Mouse (Mus musculus): ENCODE results near the gene Lrig3. TPM values are rescaled to one million over a fixed set of nuclear protein-coding genes. Genes with fewer than 3 reads are reported as not detected.

Lrig3 gene
- total RNA-seq (2014; fragmentation: Nextera tagmentation) (0.52 and 0.59 TPM in 2 replicates), total RNA-seq (2017) (1.3 TPM in 1 of 2 replicates, not detected in the other)

DNA sequence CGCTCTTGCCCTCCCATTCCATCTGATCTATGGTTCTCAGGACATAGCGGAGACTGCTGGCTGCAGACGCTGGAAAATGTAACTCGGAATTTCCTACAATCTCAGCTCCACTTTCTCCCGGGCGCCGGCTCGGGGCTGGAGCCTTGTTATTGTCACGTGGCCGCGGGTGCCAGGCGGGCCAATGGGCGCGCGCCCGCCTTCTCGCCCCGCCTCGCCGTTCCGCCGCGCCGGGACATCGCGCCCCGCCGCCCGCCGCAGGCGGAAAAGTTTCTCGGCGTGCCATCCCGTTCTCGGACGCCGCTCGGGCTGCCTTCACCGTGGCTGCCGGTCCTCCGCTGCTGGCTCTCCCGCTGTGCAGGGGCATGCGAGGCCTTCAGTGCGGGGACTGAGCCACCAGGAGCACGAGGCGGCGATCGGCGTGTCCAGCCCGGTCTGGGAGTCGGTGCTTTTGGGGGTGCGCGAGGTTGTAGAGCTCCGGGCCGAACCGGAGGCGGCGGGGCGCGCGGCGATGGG lies at the start of gene Lrig3:
Gene Lrig3 (plus strand): TSS at position 201 of the 513 bp plus-strand sequence.
- ATAC-seq (replicated peaks; ENCODE audit: low FRiP score, low TSS enrichment, poor library complexity, severe bottlenecking) = peak; percentile 80

DNA sequence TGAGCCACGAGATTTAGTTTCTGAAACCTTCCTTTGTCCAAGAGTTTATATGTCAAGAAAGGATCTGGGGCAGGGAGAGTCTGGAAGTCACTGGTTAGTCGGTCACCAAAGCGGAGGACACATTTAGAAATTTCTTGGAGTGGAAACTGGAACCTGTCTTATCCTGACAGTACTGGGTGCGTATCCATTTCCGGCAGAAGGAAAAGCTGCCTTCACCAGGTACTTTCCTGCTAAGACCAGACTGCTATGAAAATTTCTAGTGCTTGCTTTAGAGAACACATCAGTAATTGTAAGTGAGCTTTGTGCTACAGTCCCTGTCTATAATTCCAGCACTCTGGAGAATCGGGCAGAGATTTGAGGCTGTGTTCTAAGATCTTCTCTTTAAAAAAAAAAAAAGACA lies 49.2 kb upstream of the Lrig3 start:
- no peak for ATAC-seq (replicated peaks; ENCODE audit: low FRiP score, low TSS enrichment, poor library complexity, severe bottlenecking)

DNA sequence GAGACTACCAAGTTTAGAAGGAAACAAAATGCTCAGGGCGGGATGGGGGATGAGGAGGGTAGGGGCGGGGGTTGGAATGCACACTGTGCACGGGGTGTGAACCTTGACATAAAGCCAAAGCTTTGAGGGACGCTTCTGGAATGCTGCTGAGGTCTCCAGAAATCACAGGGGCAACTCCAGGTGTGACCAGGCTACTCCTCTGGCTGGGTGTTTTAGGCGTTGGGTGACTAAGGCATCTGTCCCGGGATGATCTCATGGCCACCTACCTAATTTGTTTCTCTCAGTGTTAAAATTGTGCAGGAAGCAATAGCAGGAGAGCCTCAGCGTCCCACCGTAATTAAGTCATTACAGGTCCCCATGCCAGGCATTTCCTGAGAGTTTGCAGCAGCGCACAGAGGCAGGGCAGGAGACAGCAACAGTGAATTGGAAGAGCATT lies 48.5 kb upstream of the Lrig3 start:
- ATAC-seq (replicated peaks; ENCODE audit: low FRiP score, low TSS enrichment, poor library complexity, severe bottlenecking) = no peak

DNA sequence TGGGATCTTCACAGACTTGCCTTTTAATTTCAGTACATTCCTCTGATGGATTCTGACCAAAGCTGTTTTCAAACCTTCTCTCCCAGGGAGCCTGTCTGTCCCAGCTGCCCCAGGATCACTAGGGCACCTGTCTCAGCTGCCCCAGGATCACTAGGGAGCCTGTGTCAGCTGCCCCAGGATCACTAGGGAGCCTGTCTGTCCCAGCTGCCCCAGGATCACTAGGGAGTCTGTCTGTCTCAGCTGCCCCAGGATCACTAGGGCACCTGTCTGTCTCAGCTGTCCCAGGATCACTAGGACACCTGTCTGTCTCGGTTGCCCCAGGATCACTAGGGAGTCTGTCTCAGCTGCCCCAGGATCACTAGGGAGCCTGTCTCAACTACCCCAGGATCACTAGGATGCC lies 47.0 kb upstream of the Lrig3 start:
- no peak for ATAC-seq (replicated peaks; ENCODE audit: low FRiP score, low TSS enrichment, poor library complexity, severe bottlenecking)

DNA sequence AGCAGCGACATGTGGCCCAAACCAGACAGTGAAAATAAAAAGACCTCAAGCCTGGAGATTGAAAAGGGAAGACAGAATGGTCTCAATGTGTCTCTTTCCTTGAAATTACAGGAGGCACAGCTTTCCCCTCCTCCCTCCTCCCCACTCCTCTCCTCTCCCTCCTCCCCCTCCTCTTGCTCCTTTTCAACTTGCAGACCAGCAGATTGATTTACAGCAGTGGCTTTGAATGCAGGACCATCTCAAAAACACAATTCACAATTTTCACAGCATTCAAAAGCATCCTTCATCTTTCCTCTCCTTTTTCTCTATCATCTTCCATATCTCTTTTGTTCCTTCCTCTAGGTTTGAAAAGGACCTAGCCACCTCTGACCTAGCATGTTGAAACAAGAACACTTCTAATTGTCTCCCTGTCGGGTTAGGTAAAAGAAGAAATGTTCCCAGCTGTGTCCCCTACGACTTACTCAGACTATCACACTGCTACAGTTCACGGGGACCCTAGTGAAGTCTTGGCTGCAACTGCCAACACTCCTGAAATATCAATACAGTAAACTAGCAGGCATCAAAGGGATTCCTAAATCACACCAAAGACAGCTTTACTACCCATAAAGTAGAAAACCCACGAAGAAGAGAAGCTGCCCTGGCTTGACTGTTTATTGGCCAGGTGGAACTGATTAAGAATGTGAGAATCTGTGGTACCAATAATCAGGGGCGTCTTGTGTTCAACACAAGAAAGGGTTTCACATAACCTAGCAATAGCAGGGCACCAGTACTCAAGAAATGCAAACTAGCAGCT lies 44.1 kb upstream of the Lrig3 start:
- no peak for ATAC-seq (replicated peaks; ENCODE audit: low FRiP score, low TSS enrichment, poor library complexity, severe bottlenecking)

DNA sequence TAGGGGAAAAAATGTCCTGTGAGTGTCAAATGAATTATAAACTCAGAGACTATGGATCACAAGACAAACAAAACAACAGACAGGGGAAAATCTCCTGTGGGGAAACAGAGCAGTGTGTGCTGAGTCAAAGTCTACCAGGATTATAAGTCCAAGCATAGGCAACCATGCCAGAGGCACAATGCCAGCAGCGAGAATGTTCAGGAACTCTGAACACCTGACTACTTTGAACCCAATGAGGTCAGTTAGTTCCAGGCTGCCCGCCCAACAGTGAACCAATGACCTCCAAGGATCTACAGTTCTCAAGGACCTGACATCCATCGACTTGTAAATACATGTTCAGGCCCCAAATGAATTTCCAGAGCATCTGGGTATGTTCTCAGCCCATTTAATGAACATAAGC lies 36.0 kb upstream of the Lrig3 start:
- ATAC-seq (replicated peaks; ENCODE audit: low FRiP score, low TSS enrichment, poor library complexity, severe bottlenecking) = no peak

DNA sequence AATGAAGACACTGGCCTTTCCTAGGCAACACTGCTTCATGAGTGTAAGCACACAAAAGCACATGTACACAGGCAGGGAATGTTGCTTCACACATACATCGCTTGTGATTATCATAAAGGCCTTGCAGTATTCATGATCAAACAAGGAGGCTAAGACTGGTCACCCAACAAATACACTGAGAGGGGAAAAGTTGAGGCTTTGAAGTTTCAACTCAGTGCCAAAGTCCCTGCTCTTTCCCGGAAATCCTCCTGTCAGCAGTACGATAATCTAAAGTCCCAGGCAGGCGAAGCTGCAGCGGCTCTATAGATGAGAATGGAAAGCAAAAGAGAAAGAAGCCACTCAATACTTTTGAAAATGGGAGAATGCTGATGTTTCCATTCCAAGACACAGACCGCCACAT lies 32.6 kb upstream of the Lrig3 start:
- ATAC-seq (replicated peaks; ENCODE audit: low FRiP score, low TSS enrichment, poor library complexity, severe bottlenecking) = no peak

DNA sequence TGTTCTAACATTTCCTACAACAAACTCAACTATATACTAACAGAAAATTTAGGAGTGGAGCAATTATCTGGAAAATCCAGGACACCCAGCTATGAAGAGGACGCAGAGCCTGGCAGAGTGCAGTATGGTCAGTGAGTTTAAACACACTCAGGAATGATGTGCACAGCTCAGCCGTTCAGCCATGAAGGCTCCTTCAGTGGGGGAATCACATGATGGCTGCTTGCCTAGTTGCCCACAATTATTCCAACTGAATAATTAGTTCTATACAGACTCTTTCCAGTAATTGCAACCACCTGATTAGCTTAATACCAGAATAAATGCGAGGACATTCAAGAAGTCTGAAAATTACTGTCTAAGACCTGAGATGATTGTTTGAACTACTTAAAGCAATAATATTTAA lies 31.9 kb upstream of the Lrig3 start:
- no peak for ATAC-seq (replicated peaks; ENCODE audit: low FRiP score, low TSS enrichment, poor library complexity, severe bottlenecking)

DNA sequence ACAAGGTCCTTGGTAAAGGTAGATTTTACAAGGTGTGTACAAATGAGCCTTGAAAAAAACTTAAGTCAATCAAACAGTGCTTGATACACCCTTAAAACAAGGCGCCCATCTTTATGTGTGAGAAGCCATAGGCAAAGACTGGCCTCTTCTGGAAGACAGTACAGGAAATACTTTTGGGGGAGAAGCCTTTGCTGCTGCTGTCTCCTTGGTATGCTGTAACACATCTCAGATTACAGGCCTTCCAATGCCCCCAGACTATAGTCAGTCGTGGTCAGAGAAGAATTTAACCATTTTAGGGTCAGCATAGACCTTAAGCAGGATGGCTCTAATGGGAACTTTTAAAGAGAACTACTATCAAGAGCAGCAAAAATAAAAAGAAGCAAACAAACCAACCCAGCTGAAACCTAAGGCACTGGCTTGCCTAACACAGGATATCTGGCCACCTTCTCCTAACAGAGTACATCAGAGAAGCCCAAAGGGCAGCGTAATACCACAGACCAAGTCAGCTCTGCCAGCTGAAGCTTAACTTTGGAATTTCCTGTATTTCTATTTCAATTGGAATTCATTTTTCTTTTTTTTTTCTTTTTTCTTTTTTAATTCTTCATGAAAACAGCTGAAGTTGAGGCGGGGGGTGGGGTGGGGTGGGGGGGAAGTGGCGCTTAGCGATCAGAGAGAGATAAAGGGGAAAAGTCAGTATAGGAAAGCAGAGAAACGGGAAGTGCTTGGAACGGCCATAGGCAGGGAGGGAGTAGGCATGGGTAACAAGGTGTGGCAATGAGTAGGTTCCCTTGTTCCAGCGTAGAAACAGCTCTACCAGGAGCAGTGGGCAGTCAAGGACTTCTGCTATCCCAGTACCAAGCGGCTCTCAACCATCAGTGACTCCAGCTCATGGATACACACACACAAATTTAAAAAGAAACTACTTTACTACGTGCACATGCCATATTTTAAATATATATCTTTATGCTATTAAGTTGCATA lies 28.2 kb upstream of the Lrig3 start:
- no peak for ATAC-seq (replicated peaks; ENCODE audit: low FRiP score, low TSS enrichment, poor library complexity, severe bottlenecking)

DNA sequence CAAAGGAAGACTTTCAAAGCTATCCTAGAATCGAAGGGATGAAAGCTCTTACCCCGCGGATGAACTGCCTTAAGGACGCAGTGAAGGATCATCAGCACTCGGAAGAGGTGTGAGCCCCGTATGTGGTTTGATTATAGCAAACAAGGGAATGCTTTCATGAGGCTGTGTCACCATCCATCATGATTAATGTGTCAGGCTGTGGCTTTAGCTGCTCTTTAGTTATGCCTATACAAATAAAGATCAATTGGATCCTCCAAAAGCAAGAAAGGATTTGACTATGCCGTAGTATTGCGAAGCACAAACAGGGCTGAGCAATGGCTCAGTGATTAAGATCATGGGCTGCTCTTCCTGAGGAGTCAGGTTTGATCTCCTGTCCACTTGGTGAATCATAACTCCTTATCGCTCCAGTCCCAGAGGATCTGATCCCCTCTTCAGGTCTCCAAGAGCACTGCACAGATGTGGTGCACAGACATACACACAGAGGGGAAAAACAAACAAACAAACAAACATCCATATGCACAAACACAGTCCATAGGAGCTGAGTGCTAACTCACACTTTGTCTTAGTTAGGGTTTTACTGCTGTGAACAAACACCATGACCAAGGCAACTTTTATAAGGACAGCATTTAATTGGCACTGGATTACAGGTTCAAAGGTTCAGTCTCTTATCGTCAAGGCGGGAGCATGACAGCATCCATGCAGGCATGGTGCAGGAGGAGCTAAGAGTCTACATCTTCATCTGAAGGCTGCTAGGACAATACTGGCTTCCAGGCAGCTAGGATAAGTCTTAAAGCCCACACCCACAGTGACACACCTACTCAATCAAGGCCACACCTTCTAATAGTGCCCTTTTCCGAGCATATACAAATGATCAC lies 27.2 kb upstream of the Lrig3 start:
- no peak for ATAC-seq (replicated peaks; ENCODE audit: low FRiP score, low TSS enrichment, poor library complexity, severe bottlenecking)

DNA sequence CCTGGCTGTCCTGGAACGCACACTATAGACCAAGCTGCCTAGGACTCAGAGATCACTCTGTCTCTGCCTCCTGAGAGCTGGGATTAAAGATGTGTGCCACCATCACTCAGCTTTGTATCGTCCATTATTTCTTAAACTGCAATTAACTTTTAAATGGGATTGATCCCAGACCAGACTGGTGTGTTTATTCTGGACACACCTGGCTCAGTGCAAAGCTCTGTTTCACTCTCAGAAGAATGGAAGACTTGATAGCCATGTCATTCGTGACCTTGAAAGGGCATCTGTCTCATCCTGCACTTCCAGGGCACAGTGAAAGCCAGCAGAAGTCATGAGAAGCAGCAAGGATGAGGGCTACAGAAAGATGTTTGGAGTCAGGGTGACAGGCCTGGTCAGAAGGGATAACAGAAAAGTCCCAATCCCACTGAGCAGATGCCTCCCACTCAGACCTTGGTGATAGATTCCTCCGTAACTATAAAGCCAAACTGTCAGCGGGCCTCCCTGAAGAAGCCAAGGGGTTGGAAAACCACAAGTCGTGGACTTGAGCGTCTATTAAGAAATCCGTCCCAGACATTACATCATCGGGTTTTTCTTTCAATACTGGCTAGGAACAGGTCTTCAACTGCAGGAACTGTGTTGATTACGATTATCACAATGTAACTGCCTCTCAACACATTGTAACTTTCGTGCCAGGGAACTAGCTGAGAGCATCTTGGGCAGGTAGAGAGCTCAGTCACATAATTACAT lies 25.5 kb upstream of the Lrig3 start:
- no peak for ATAC-seq (replicated peaks; ENCODE audit: low FRiP score, low TSS enrichment, poor library complexity, severe bottlenecking)

DNA sequence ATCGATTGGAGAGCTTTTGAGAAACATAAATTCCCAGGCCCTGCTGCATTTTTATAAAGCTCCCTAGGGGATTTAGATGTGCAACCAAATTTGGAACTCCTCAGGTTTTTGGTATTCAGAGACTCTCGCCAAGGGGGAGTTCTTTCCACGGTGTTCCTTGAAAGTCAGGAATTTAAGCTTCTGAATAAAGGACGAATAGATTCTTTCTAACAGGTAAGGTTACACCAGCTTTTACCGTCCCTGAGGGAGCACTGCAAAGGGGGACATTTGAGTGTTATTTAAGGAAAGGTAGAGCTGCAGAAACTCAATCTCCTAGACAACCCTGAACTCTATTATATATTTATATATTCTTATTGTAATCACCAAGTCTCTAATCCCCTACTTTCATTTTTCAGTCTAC lies 22.9 kb upstream of the Lrig3 start:
- no peak for ATAC-seq (replicated peaks; ENCODE audit: low FRiP score, low TSS enrichment, poor library complexity, severe bottlenecking)

DNA sequence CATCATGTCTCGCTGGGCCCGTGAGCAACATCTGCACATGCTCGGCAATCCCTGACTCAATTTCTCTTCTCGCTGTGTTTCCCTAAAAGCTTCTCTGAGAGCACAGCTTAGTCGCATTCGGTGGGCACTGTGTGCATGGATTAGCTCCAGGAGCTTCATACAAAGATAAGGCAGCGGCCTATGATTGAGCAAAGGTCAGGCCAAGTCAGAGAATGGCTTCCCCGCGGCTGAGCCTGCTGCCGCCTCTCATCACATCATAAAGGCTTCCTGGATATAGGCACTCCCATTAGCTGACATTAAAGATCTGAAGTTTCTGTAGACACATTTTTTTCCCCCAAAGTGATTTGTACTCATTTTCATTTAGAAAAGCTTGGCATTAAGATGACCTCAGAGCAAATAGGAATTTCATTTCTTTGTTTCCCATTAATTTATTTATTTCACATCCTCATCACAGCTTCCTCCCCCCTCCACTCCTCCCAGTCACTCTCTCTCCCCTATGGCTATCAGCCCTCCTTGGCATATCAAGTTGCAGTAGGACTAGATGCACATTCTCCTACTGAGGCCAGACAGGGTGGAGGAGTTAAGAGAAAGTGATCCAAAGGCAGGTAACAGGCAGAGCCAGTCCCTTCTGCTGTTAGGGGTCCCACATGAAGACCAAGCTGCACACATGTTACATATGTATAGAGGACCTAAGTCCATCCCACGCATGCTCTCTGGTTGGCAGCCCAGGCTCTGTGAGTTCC lies 21.0 kb upstream of the Lrig3 start:
- no peak for ATAC-seq (replicated peaks; ENCODE audit: low FRiP score, low TSS enrichment, poor library complexity, severe bottlenecking)

DNA sequence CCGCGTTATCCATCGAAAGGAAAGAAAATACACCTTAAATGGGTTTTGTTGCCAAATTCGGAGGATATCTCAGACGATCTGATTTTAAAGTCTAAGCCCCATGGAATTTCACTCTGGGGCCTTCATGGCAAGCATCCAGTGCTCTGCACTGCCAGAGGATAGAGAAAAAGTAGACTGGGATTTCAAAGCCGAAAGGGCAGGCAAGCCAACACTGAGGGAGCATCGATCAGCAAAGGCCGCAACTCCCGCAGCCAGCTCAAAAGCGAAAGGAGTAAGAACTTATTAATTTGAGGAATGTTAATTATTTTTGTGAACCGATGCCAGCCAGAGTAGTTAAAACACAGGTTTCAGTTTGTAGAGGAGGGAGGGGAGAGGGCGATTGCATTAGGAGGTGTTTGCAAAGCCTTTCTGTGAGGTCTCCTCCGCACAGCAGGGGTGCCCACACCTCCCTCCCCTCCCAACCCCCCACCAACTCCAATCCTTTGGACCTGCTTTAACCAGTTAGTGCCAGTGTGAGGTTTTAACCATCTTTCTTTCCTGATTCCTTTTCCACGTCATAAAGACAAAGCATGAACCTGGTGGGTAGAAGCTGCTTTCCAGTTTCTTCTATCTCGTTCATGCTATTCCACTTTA lies 17.0 kb upstream of the Lrig3 start:
- no peak for ATAC-seq (replicated peaks; ENCODE audit: low FRiP score, low TSS enrichment, poor library complexity, severe bottlenecking)

DNA sequence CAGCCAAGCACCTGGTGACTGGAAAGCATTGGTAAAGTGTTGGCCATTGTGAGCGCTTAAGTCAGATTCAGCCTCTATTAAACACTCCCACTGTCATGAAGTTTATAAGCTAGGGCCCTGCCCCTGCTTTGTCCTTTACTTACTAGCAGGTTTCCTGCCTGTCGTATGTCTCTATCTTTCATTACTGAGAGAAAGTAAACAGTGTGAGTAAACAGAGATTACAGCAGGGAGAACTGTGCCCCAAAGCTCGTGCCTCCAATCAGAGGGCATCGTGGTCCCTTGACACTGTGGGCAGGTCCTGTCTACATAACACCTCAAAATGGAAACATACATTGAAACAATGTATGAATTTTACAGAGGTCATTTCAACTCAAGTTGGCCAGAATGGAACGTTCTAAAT lies 14.3 kb upstream of the Lrig3 start:
- no peak for ATAC-seq (replicated peaks; ENCODE audit: low FRiP score, low TSS enrichment, poor library complexity, severe bottlenecking)

DNA sequence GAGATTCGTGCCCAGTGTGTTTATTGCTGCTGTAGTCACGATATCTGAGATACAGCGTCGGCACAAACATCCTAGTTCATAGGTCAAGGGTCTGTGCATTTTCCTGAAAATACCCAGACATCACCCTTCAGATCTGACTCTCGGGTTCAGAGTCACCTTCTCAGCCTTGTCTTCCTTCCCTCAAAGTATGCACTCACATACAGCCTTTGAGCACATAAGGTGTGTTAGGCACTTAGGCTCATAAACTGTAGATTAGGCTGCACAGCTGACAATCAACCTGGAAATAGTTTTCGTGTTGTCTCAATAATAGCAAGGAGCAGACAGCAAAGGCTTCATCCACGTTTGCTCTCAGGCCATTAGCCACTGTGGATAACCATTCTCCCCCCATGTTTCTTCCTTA lies 11.6 kb upstream of the Lrig3 start:
- no peak for ATAC-seq (replicated peaks; ENCODE audit: low FRiP score, low TSS enrichment, poor library complexity, severe bottlenecking)

DNA sequence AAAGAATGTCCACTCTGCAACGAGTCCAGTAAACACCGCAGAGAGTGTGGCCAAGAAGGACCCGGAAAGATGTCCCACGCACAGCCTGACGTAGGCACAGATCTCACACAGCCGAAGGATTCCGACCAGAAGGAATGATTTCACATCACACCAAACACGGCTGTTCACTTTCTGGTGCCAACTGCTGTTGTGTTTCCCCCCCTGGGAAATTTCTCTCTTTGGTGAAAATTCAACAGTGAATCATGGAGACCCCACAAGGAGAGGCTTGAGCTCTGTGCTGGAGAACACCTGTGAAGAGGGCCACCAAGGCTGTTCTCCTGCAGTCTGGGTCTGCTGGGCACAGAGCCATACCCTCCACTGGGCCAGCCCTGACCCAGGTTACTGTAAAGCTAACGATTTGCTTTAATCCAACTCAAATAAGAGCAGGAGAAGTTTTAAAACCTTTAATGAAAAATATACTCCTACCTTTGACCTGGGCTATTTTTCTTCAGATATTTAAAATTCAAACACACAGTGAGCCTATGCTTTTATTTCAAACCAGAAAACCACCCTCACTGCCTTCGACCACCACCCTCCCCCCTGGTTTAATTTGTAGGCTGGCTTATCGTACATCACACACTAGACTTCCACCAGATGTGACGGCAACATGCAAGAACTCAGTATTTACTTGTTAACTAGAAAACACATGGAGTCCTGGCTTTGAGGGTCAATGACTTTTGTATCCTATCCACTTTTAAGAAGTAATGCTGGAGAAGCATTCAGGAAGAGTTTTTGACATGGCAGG lies 11.0 kb upstream of the Lrig3 start:
- ATAC-seq (replicated peaks; ENCODE audit: low FRiP score, low TSS enrichment, poor library complexity, severe bottlenecking) = no peak

Measured in megakaryocyte-erythroid progenitor cell, adult 5-6 weeks (primary cell).